Mouse (Mus musculus) CD4-positive naive resting alpha-beta T cell, adult 76 days (primary cell): ENCODE data around the gene Cracr2b. TPM values are rescaled to one million over a fixed set of nuclear protein-coding genes. Genes with fewer than 3 reads are reported as not detected.

Source experiments
- total RNA-seq: library from RNA; stranded (reverse); gene quantifications from one replicate; pipeline ENCODE4 v1.2.4, GENCODE M21; 2023

Cracr2b gene
- total RNA-seq: not detected

GRCm38 (mm10) chr7:141460391-141461113 lies at the start of gene Cracr2b:
Cracr2b (plus strand) TSS chr7:141461094.

GRCm38 (mm10) chr7:141413809-141414584 lies 46.9 kb upstream of the Cracr2b start, which contains the start of gene Gatd1:
Gatd1 (minus strand) TSS chr7:141414136.

GRCm38 (mm10) chr7:141429310-141429709 lies 31.6 kb upstream of the Cracr2b start, which contains the start of gene Cend1:
Cend1 (minus strand) TSS chr7:141429491.

DNA sequence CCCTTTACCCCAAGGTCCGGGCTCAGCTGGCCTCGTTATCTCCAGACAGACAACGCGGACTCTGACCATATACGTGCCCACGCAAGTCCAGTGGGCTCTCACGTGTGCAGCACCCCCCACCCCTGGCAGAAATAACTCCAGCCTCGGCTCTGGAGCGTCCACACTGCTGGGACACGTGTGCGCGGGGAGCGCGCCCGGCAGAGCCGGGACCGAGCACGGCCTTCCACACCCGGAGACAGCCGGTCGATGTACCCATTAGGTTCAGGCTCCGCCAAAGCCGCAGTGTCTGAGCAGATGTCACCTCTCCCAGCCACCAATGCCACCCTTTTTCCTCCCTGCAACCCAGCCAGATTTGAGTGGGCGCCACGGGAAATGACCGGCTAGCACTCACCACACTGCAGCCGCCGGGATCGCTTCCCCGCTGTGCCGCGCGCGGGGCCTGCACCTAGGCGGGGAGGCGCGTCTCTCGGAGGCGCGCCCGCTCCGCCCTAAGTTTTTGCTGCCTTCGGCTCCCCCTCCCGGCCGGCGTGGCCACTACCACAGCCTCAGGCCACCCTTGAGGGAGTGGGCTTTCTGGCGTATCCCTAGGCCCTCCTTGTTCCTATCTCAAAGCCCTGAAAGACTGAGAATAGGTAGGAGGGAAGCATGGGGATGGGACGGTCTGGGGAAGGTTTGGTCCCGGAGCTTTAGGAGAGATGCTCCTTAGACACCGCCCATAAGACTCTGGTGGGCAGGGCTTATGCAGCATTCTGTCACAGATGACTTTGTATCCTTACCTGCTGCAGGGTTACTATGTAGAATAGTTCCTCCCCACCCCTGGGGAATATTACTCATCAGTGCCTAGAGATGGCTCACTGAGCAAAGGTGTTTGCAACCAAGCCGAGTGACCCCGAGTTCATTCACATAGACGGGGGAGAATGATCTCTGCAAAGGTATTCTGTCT lies 23.4 kb upstream of the Cracr2b start, which contains the start of gene Slc25a22:
Gene Slc25a22, minus strand, starts transcription at position 715 of the 943 bp plus-strand sequence.

DNA sequence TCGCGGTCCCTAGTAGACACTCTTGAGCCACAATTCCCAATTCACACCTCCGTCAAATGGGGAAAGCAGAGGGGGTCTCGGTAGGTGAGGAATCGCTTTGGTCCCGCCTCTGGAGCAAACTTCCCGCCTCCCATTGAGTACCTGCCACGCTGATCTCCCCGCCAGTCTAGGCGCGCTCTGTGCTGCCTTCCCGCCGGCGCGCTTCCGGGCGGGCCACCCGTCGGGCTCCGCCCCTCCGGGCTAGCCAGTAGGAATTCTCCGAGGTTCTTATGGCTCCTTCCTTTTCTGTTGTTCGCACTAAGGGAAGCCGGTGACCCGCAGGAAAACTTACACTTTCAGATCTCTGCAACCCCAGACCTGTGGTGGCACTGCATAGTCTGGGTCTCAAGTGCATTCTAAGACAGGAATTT lies 17.1 kb upstream of the Cracr2b start, which contains the start of gene Pidd1:
Gene Pidd1, minus strand, starts transcription at position 198 of the 410 bp plus-strand sequence.

GRCm38 (mm10) chr7:141447110-141447991 lies 13.5 kb upstream of the Cracr2b start, which contains the start of gene Rplp2:
Rplp2 (plus strand) TSS chr7:141447370.

DNA sequence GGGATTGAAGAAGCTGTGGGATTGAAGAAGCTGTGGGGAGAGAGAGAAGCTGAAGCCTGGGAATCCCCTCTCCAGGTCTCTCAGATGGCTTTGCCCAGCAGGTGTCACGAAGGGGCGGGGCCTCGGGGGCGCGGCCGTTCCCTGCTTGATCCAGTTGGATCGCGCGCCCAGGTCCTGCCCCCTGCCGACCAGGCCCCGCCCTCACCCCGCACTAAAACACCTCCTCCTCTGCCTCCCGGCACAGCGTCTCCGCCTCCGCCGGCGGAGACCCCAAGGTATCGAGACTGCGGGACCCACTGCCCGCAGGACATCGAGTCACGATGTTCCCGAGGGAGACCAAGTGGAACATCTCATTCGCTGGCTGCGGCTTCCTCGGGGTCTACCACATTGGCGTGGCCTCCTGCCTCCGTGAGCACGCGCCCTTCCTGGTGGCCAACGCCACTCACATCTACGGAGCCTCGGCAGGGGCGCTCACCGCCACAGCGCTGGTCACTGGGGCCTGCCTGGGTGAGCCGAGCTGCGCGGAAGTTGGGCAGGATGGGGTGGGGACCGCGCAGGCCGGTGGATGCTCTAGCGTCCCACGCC lies 5.8 kb upstream of the Cracr2b start, which contains the start of gene Pnpla2:
Gene Pnpla2, plus strand, starts transcription at position 232 of the 585 bp plus-strand sequence.

DNA sequence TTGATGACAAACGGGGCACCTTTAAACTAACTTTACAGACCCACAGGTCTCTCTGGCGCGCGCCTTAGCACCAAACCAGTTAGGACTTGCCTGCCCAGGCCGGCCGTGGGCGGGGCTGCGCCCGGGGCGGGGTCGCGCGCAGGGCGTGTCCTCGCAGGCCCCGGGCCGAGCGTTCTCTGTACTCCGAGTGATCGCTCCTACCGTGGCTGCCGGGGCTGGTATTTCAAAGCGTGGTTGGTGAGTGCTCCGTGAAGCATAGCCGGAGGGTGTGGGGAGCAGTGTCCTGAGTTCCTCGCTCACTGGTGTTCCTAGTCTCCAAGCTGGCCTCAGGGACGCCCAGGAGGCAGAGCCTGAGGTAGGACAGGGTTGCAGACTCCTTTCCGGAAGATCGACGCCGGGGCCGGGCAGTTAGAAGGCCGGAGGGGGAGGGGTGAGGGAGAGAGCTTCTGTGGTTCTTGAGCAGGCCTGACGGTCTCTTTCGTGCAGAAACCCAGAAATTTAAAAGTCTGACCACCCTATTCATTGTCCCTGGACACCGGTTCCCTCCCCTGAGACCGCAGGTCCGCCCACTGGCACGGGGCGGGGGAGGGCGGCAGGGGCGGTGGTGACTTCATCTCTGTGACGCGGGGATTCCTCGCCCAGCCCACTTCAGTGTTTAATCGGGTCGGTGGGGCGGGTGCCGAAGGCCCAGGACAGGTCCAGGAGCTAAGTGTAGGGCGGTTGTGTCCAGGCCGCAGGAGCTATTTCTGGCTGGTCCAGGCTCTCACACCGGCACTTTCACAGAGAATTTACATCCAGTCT lies 6.5 kb downstream of the Cracr2b start, which contains the start of gene Cd151:
Gene Cd151, plus strand, starts transcription at position 163 of the 801 bp plus-strand sequence.

GRCm38 (mm10) chr7:141475011-141475804 lies 14.3 kb downstream of the Cracr2b start, which contains the start of the genes Polr2l and Tspan4:
Polr2l (minus strand) TSS chr7:141475132.
Tspan4 (plus strand) TSS chr7:141475240.

Other genes starting within 250 kb of the Cracr2b start
- 2.8 TPM for gene Lmntd2, start 247.0 kb upstream of the Cracr2b start, total RNA-seq
- 10.6 TPM for gene Rassf7, start 245.2 kb upstream of the Cracr2b start, total RNA-seq
- gene Phrf1, start 232.3 kb upstream of the Cracr2b start, total RNA-seq: 154 TPM
- gene Irf7, start 194.6 kb upstream of the Cracr2b start, total RNA-seq: 62.5 TPM
- gene Cdhr5, start 184.3 kb upstream of the Cracr2b start, total RNA-seq: not detected
- not detected for gene Sct, start 182.0 kb upstream of the Cracr2b start, total RNA-seq
- not detected for gene Drd4, start 169.1 kb upstream of the Cracr2b start, total RNA-seq
- 56.9 TPM for gene Deaf1, start 133.4 kb upstream of the Cracr2b start, total RNA-seq
- gene Tmem80, start 133.4 kb upstream of the Cracr2b start, total RNA-seq: 22.6 TPM
- not detected for gene Eps8l2, start 122.2 kb upstream of the Cracr2b start, total RNA-seq
- 88.3 TPM for gene Taldo1, start 68.9 kb upstream of the Cracr2b start, total RNA-seq
- gene Gatd1, start 47.0 kb upstream of the Cracr2b start, total RNA-seq: 29.1 TPM
- not detected for gene Cend1, start 31.6 kb upstream of the Cracr2b start, total RNA-seq
- 53.6 TPM for gene Slc25a22, start 23.2 kb upstream of the Cracr2b start, total RNA-seq
- gene Pidd1, start 17.1 kb upstream of the Cracr2b start, total RNA-seq: 4.1 TPM
- 3,494 TPM for gene Rplp2, start 13.7 kb upstream of the Cracr2b start, total RNA-seq
- gene Pnpla2, start 5.9 kb upstream of the Cracr2b start, total RNA-seq: 66.5 TPM
- gene Cd151, start 6.3 kb downstream of the Cracr2b start, total RNA-seq: 14.0 TPM
- gene Polr2l, start 14.0 kb downstream of the Cracr2b start, total RNA-seq: 11.6 TPM
- gene Tspan4, start 14.1 kb downstream of the Cracr2b start, total RNA-seq: 2.2 TPM
- 20.1 TPM for gene Chid1, start 78.8 kb downstream of the Cracr2b start, total RNA-seq
- 67.9 TPM for gene Ap2a2, start 101.1 kb downstream of the Cracr2b start, total RNA-seq
- gene Muc6, start 194.2 kb downstream of the Cracr2b start, total RNA-seq: not detected
- gene Muc2, start 229.2 kb downstream of the Cracr2b start, total RNA-seq: 2.3 TPM